Mouse (Mus musculus): ENCODE results near the gene Ivns1abp. TPM values are rescaled to one million over a fixed set of nuclear protein-coding genes. Genes with fewer than 3 reads are reported as not detected.

The Ivns1abp gene
- polyA plus RNA-seq, 1 experiment, result 115 TPM

- Histone ChIP-seq H3K4me3 (ENCODE audit: insufficient read depth, low read length) (no peak overlapping the region), H3K27ac (ENCODE audit: insufficient read depth, low read depth, low read length) (no peak overlapping the region), H3K4me1 (ENCODE audit: control insufficient read depth, insufficient read depth, low read length) (0 out of 2 replicates have a peak, but pooled peaks cover 3% of the 10 kb centered on the region)
- TF ChIP-seq POLR2A (IDR thresholded peaks at IDR 0.05; ENCODE audit: borderline replicate concordance, low read depth, low read length), result no peak
- no peak for TF ChIP-seq CTCF (IDR thresholded peaks at IDR 0.05; ENCODE audit: low read depth, low read length)
Observed at GRCm38 (mm10) chr1:151352911-151353310, 8.6 kb downstream of the Ivns1abp start.

GRCm38 (mm10) chr1:151355994-151356393, 11.7 kb downstream of the Ivns1abp start:
- no peak overlapping the region for H3K27ac ChIP-seq (ENCODE audit: insufficient read depth, low read depth, low read length)
- no peaks in the 10 kb centered on the region for H3K4me1 ChIP-seq (ENCODE audit: control insufficient read depth, insufficient read depth, low read length)
- no peak overlapping the region for H3K4me3 ChIP-seq (ENCODE audit: insufficient read depth, low read length)
- TF ChIP-seq CTCF (IDR thresholded peaks at IDR 0.05; ENCODE audit: low read depth, low read length), result no peak
- TF ChIP-seq POLR2A (IDR thresholded peaks at IDR 0.05; ENCODE audit: borderline replicate concordance, low read depth, low read length), result no peak

GRCm38 (mm10) chr1:151359374-151359773, 15.1 kb downstream of the Ivns1abp start:
- no peak for TF ChIP-seq CTCF (IDR thresholded peaks at IDR 0.05; ENCODE audit: low read depth, low read length)
- TF ChIP-seq POLR2A (IDR thresholded peaks at IDR 0.05; ENCODE audit: borderline replicate concordance, low read depth, low read length), result no peak
- Histone ChIP-seq H3K27ac (ENCODE audit: insufficient read depth, low read depth, low read length) (no peak overlapping the region), H3K4me1 (ENCODE audit: control insufficient read depth, insufficient read depth, low read length) (no peaks in the 10 kb centered on the region), H3K4me3 (ENCODE audit: insufficient read depth, low read length) (no peak overlapping the region)

- TF ChIP-seq POLR2A (IDR thresholded peaks at IDR 0.05; ENCODE audit: borderline replicate concordance, low read depth, low read length) (no peak), CTCF (IDR thresholded peaks at IDR 0.05; ENCODE audit: low read depth, low read length) (no peak)
- Histone ChIP-seq H3K4me3 (ENCODE audit: insufficient read depth, low read length) (no peak overlapping the region), H3K27ac (ENCODE audit: insufficient read depth, low read depth, low read length) (no peak overlapping the region), H3K4me1 (ENCODE audit: control insufficient read depth, insufficient read depth, low read length) (peaks cover 5% of the 10 kb centered on the region)
Observed at GRCm38 (mm10) chr1:151366944-151367605, 22.8 kb downstream of the Ivns1abp start.

- H3K4me3 ChIP-seq (ENCODE audit: insufficient read depth, low read length), result no peak overlapping the region
- peaks cover 5% of the 10 kb centered on the region for H3K4me1 ChIP-seq (ENCODE audit: control insufficient read depth, insufficient read depth, low read length)
- TF ChIP-seq CTCF (IDR thresholded peaks at IDR 0.05; ENCODE audit: low read depth, low read length) (no peak), POLR2A (IDR thresholded peaks at IDR 0.05; ENCODE audit: borderline replicate concordance, low read depth, low read length) (no peak)
- H3K27ac ChIP-seq (ENCODE audit: insufficient read depth, low read depth, low read length), result no peak overlapping the region
Observed at GRCm38 (mm10) chr1:151367721-151368324, 23.5 kb downstream of the Ivns1abp start.

GRCm38 (mm10) chr1:151368444-151368843, 24.2 kb downstream of the Ivns1abp start:
- H3K4me1 ChIP-seq (ENCODE audit: control insufficient read depth, insufficient read depth, low read length), result peaks cover 5% of the 10 kb centered on the region
- TF ChIP-seq CTCF (IDR thresholded peaks at IDR 0.05; ENCODE audit: low read depth, low read length) (no peak), POLR2A (IDR thresholded peaks at IDR 0.05; ENCODE audit: borderline replicate concordance, low read depth, low read length) (no peak)
- no peak overlapping the region for H3K4me3 ChIP-seq (ENCODE audit: insufficient read depth, low read length)
- no peak overlapping the region for H3K27ac ChIP-seq (ENCODE audit: insufficient read depth, low read depth, low read length)

GRCm38 (mm10) chr1:151370573-151370972, 26.3 kb downstream of the Ivns1abp start:
- H3K4me3 ChIP-seq (ENCODE audit: insufficient read depth, low read length), result no peak overlapping the region
- no peak for TF ChIP-seq CTCF (IDR thresholded peaks at IDR 0.05; ENCODE audit: low read depth, low read length)
- TF ChIP-seq POLR2A (IDR thresholded peaks at IDR 0.05; ENCODE audit: borderline replicate concordance, low read depth, low read length), result no peak
- no peak overlapping the region for H3K27ac ChIP-seq (ENCODE audit: insufficient read depth, low read depth, low read length)
- peaks cover 5% of the 10 kb centered on the region for H3K4me1 ChIP-seq (ENCODE audit: control insufficient read depth, insufficient read depth, low read length)

GRCm38 (mm10) chr1:151371543-151371942, 27.3 kb downstream of the Ivns1abp start:
- Histone ChIP-seq H3K4me1 (ENCODE audit: control insufficient read depth, insufficient read depth, low read length) (peaks cover 5% of the 10 kb centered on the region), H3K4me3 (ENCODE audit: insufficient read depth, low read length) (no peak overlapping the region), H3K27ac (ENCODE audit: insufficient read depth, low read depth, low read length) (no peak overlapping the region)
- TF ChIP-seq POLR2A (IDR thresholded peaks at IDR 0.05; ENCODE audit: borderline replicate concordance, low read depth, low read length) (no peak), CTCF (IDR thresholded peaks at IDR 0.05; ENCODE audit: low read depth, low read length) (no peak)

- no peak overlapping the region for H3K4me3 ChIP-seq (ENCODE audit: insufficient read depth, low read length)
- H3K4me1 ChIP-seq (ENCODE audit: control insufficient read depth, insufficient read depth, low read length), result peaks cover 5% of the 10 kb centered on the region
- no peak overlapping the region for H3K27ac ChIP-seq (ENCODE audit: insufficient read depth, low read depth, low read length)
- TF ChIP-seq POLR2A (IDR thresholded peaks at IDR 0.05; ENCODE audit: borderline replicate concordance, low read depth, low read length) (no peak), CTCF (IDR thresholded peaks at IDR 0.05; ENCODE audit: low read depth, low read length) (no peak)
Observed at GRCm38 (mm10) chr1:151372823-151373222, 28.5 kb downstream of the Ivns1abp start.

- no peak for TF ChIP-seq CTCF (IDR thresholded peaks at IDR 0.05; ENCODE audit: low read depth, low read length)
- no peak for TF ChIP-seq POLR2A (IDR thresholded peaks at IDR 0.05; ENCODE audit: borderline replicate concordance, low read depth, low read length)
- Histone ChIP-seq H3K4me3 (ENCODE audit: insufficient read depth, low read length) (no peak overlapping the region), H3K27ac (ENCODE audit: insufficient read depth, low read depth, low read length) (no peak overlapping the region), H3K4me1 (ENCODE audit: control insufficient read depth, insufficient read depth, low read length) (no peaks in the 10 kb centered on the region)
Observed at GRCm38 (mm10) chr1:151377353-151377752, 33.1 kb downstream of the Ivns1abp start.
